Mouse (Mus musculus) bone marrow macrophage, adult 2 months (primary cell): ENCODE results near the gene Zfp335.

ENCODE experiments used
- CTCF ChIP-seq: IDR thresholded peaks from 2 replicates; pipeline ENCODE4 v1.5.1; 2012; ENCODE audit warnings: low read depth, mild to moderate bottlenecking, low read length, moderate library complexity
- POLR2A ChIP-seq: IDR thresholded peaks from 2 replicates; pipeline ENCODE4 v1.6.1; 2012; ENCODE audit warnings: mild to moderate bottlenecking, low read depth, low read length, borderline replicate concordance

GRCm38 (mm10) chr2:164911086-164912048 lies at the start of gene Zfp335:
- no peak for TF ChIP-seq CTCF
- TF ChIP-seq POLR2A: no peak
